Mouse (Mus musculus): ENCODE results near the gene Nrxn1. TPM values are rescaled to one million over a fixed set of nuclear protein-coding genes. Genes with fewer than 3 reads are reported as not detected.

The Nrxn1 gene
- 158 and 161 TPM in 2 replicates for polyA plus RNA-seq (2015; fragmentation: Nextera tagmentation; extraction: Ambion mirVana)

DNA sequence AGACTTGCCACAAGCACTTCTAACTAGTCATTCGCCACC is at the start of gene Nrxn1:
TSS of gene Nrxn1 (minus strand) at position 30 of the 39 bp plus-strand sequence.
- peak within 1 kb of the TSS; percentile 68 for H3K9ac ChIP-seq (replicated peaks)
- H3K4me1 ChIP-seq = 0 out of 2 replicates have a peak, but pooled peaks cover 4% of the 10 kb centered on the region
- H3K36me3 ChIP-seq = peaks cover 13% of the 10 kb centered on the region
- peak within 1 kb of the TSS; percentile 63 for H3K4me3 ChIP-seq
- WGBS = 0% methylated on average over 1 of the region's 1 CpGs
- H3K27ac ChIP-seq (replicated peaks) = peak within 1 kb of the TSS; percentile 94
- no peak for ATAC-seq (replicated peaks)
- H3K9me3 ChIP-seq = peaks cover 8% of the 10 kb centered on the region; the same call in 1 of the 2 replicates
- H3K27me3 ChIP-seq = no peaks in the 10 kb centered on the region
- H3K4me2 ChIP-seq (replicated peaks) = peak within 1 kb of the TSS; percentile 56

DNA sequence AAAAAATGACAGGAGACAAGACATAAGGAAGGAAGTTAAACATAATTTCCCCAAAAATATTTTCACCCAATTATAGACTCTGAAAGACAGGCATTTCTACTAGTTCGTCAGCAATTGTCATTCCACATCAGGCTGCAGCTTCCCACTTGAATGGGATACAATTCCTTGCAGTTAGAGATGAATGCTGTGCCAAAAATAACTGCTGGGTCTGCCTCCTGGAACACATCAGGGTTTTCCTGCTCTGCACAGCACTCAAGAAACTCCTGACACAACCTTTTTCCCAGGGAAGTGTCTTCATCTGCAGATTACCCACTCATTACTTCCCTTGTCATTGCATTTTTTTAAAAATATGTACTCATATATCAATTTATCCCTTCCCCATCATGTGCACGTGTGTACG is 44.0 kb upstream of the Nrxn1 start:
- Histone ChIP-seq H3K9me3 (no peaks in the 10 kb centered on the region), H3K4me2 (replicated peaks) (no peak overlapping the region), H3K4me1 (no peaks in the 10 kb centered on the region), H3K27ac (replicated peaks) (no peak overlapping the region), H3K4me3 (no peak overlapping the region), H3K27me3 (no peaks in the 10 kb centered on the region), H3K9ac (replicated peaks) (no peak overlapping the region), H3K36me3 (no peaks in the 10 kb centered on the region)
- ATAC-seq (replicated peaks) = no peak
- 84% methylated on average over 3 of the region's 3 CpGs for WGBS

DNA sequence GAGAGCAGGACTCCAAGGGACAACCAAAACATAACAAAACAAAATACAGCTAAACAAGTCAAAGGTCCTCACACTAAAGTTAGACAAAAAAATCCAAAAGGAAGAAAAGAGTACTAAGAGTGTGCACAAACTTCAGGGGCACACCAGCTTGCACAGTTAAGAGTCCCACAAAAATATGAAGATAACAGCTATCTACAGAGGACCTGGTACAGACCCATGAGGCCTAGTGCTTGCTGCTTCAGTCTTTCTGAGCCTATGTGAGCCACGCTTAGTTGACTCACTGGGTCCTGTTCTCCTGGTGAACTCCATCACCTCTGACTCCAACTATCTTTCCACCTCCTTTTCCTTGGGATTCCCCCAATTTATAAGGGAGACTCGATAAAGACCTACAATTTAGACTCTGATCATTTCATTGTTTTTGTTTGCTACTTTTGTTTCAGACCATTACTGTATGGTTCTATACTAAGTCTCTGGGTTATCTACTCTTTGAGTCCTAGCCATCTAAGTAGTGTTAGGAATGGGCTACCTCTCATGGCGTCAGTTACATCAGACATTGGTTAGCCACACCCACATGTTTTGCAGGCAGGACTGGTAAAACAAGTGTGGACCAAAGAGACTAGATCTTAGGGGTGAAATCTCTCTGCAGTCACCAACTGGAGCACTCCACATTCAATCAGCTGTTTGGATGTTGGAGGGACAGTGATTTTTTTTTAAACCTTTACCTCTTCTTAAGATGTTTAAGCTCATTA is 20.2 kb upstream of the Nrxn1 start:
- no peaks in the 10 kb centered on the region for H3K27me3 ChIP-seq
- no peak overlapping the region for H3K9ac ChIP-seq (replicated peaks)
- no peaks in the 10 kb centered on the region for H3K4me1 ChIP-seq
- H3K27ac ChIP-seq (replicated peaks) = no peak overlapping the region
- H3K36me3 ChIP-seq = no peaks in the 10 kb centered on the region
- no peak overlapping the region for H3K4me2 ChIP-seq (replicated peaks)
- no peak overlapping the region for H3K4me3 ChIP-seq
- H3K9me3 ChIP-seq = no peaks in the 10 kb centered on the region
- 84% methylated on average over 3 of the region's 3 CpGs for WGBS
- ATAC-seq (replicated peaks) = no peak

DNA sequence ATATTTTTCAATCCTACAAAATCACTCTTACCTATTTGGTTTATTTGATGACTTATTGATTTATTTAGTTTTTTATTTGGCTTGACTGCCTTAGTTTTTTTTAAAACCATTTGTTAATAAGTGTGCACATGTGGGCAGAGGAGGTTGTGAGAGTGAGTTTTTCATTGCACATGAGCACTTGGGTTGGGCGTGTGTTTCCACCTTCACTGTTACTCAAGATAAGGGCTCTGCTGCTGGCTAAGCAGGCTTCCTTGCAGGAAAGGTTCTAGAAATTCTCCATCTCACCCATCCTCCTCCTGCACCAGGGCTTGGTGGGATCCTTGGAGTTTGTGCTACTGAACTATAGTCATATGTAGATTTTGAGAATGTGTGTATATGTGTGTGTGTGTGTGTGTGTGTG is 19.2 kb upstream of the Nrxn1 start:
- 95% methylated on average over 1 of the region's 1 CpGs for WGBS
- Histone ChIP-seq H3K4me3 (no peak overlapping the region), H3K27me3 (no peaks in the 10 kb centered on the region), H3K4me1 (no peaks in the 10 kb centered on the region), H3K4me2 (replicated peaks) (no peak overlapping the region), H3K36me3 (no peaks in the 10 kb centered on the region), H3K9ac (replicated peaks) (no peak overlapping the region), H3K27ac (replicated peaks) (no peak overlapping the region), H3K9me3 (no peaks in the 10 kb centered on the region)
- no peak for ATAC-seq (replicated peaks)

DNA sequence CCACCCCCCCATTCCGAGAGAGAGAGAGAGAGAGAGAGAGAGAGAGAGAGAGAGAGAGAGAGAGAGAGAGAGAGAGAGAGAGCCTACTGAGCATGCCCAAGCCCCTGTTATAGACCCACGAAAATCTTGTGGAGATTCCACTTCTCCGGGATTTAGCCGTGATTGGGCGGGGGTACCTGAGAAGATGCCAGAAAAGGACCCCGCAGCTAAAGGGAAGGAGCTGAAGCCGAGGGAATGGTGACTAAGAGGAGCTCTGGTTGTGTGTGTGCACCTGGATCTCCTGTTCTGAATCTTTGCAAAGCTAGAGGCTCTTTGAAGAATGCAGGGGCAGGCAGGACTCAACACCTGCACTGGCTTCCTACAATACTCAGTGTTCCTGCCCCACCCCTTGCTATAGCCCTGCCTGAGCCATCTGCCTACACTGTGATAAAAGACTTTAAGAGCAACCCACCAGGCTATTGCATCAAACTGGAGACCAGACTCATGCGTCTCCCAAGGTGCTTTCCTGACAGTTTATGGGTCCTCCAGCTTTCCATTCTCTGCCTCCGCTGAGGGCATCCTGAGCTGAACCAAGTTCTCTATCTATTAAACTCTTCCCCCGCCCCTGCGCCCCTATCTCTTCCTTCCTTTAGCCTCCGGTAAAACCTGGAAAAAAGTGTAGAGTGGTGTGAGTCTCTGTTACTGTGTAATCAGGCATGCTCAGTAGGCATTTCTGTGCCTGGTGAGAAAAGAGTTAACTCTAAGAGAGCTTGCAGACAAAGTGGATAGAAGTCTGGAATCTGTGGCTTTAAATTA is 407 bp upstream of the Nrxn1 start:
- Histone ChIP-seq H3K4me1 (0 out of 2 replicates have a peak, but pooled peaks cover 4% of the 10 kb centered on the region), H3K9ac (replicated peaks) (peak overlapping the region; percentile 68), H3K9me3 (peaks cover 4% of the 10 kb centered on the region; the same call in 1 of the 2 replicates), H3K36me3 (peaks cover 9% of the 10 kb centered on the region), H3K4me3 (peak overlapping the region; percentile 63), H3K27me3 (no peaks in the 10 kb centered on the region), H3K27ac (replicated peaks) (peak overlapping the region; percentile 94), H3K4me2 (replicated peaks) (peak overlapping the region; percentile 56)
- ATAC-seq (replicated peaks) = peak; percentile 82
- WGBS = 29% methylated on average over 12 of the region's 12 CpGs

DNA sequence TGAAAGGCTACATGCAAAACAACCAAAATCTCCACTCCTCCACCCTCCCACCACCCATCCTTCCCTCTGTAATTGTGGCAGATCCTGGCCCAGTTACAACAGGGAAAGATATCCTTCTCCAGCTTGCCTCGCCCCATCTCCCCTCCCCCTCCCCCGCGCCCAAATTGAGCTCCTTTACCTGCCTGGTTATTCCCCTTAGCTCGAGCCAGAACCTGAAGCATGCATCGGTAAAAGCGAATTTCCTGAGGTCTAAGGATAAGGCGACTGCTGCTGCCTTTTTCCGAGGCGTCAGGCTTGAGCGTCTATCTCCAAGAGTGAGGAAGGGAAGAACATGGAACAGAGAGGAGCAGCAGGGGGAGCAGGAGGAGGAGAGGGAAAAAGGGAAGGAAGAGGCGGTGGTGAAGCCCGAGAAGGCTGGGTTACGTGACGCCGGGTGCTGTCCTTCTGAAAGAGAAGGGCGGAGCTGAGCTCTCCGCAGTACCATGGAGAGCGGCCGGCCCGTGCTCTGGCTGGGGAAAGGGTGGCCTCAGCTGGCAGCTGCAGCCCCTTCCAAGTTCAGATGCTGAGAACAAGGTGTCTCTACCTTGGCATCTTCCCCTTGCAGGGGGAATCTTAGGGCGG is 340 bp downstream of the Nrxn1 start:
- peak; percentile 94 for ATAC-seq (replicated peaks)
- under 1% methylated on average over 21 of the region's 21 CpGs for WGBS
- Histone ChIP-seq H3K27ac (replicated peaks) (peak overlapping the region; percentile 94), H3K9ac (replicated peaks) (peak overlapping the region; percentile 68), H3K27me3 (no peaks in the 10 kb centered on the region), H3K4me3 (peak overlapping the region; percentile 63), H3K36me3 (peaks cover 16% of the 10 kb centered on the region), H3K9me3 (peaks cover 9% of the 10 kb centered on the region; the same call in 1 of the 2 replicates), H3K4me1 (0 out of 2 replicates have a peak, but pooled peaks cover 4% of the 10 kb centered on the region), H3K4me2 (replicated peaks) (peak overlapping the region; percentile 56)

DNA sequence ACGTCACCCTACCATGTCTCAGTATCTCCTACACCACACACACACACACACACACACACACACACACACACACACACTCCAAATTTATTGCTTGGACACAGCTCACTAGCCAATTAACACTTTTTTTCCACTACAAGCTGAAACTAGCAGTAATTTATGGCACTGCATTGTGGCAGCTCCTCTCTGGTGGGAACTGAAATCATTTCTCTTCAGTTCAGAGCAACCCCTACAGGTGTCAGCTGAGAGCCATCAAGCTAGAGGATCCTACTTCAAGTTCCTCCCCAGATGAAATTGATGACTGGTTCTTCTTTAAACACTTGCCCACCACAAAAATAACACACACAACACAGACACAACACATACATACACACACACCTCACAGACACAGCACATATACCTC is 2.2 kb downstream of the Nrxn1 start:
- peak overlapping the region; percentile 41 for H3K4me2 ChIP-seq (replicated peaks)
- H3K4me3 ChIP-seq = peak overlapping the region; percentile 28
- 54% methylated on average over 1 of the region's 1 CpGs for WGBS
- no peak for ATAC-seq (replicated peaks)
- H3K4me1 ChIP-seq = peaks cover 5% of the 10 kb centered on the region; the same call in 1 of the 2 replicates
- H3K9me3 ChIP-seq = peaks cover 9% of the 10 kb centered on the region; the same call in 1 of the 2 replicates
- no peaks in the 10 kb centered on the region for H3K27me3 ChIP-seq
- H3K9ac ChIP-seq (replicated peaks) = no peak overlapping the region
- no peak overlapping the region for H3K27ac ChIP-seq (replicated peaks)
- H3K36me3 ChIP-seq = peaks cover 19% of the 10 kb centered on the region

DNA sequence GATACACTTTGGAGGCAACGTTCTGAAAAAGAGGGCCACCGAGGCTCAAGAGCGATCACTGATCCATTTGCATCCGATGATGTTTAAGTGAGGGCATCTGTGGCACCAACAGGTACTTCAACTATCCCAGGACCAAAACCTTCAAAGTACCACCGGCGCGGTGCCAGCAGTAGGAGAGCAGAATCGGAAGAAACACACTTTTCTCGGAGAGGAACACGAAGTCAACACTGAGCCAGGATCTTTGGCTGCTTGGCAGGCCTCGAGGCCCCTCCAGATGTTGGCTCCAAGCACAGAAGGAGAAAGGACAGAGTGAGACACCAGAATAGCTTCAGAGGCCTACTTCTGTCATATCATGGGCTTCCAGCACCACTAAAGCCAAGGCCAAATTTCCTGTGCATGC is 3.9 kb downstream of the Nrxn1 start:
- Histone ChIP-seq H3K36me3 (peaks cover 19% of the 10 kb centered on the region), H3K4me2 (replicated peaks) (no peak overlapping the region), H3K27ac (replicated peaks) (no peak overlapping the region), H3K27me3 (no peaks in the 10 kb centered on the region), H3K4me1 (peaks cover 8% of the 10 kb centered on the region; the same call in 1 of the 2 replicates), H3K4me3 (no peak overlapping the region), H3K9ac (replicated peaks) (no peak overlapping the region), H3K9me3 (peaks cover 9% of the 10 kb centered on the region; the same call in 1 of the 2 replicates)
- 90% methylated on average over 11 of the region's 11 CpGs for WGBS
- no peak for ATAC-seq (replicated peaks)

DNA sequence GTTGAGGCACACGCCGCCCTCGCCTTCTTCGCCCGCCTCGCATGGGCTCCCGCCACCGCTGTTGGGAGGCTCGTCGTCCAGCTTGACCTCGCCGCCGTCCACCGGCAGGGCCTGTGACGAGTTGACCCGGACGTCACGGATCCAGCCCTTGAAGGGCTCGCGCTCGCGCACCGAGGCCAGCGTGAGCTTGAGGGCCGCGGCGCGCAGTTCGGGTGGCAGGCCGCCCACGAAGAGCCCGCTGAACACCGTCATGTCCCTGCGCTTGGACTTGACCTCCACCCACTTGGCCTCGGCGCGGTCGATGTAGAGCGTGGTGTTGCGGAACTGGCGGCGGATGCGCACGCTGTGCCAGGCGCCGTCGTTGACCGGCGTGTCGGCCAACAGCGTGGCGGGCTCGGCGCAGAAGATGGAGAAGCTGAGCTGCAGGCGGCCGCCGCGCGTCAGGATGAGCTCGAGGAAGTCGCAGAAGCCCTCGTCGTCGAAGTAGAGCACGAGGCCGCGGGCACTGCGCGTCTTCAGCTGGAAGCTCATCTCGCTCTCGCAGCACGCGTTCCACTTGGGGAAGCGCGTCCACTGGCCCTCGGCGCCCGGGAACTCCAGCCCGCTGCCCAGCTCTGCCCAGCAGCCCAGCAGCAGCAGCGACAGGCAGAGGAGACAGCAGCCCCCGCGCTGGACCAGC is 4.7 kb downstream of the Nrxn1 start:
- ATAC-seq (replicated peaks) = no peak
- no peak overlapping the region for H3K9ac ChIP-seq (replicated peaks)
- H3K9me3 ChIP-seq = peaks cover 9% of the 10 kb centered on the region; the same call in 1 of the 2 replicates
- H3K27ac ChIP-seq (replicated peaks) = no peak overlapping the region
- peak overlapping the region; percentile 15; the same call in 1 of the 2 replicates for H3K4me2 ChIP-seq (replicated peaks)
- WGBS = 81% methylated on average over 82 of the region's 82 CpGs
- H3K4me1 ChIP-seq = peaks cover 8% of the 10 kb centered on the region; the same call in 1 of the 2 replicates
- no peak overlapping the region for H3K4me3 ChIP-seq
- peaks cover 19% of the 10 kb centered on the region for H3K36me3 ChIP-seq
- no peaks in the 10 kb centered on the region for H3K27me3 ChIP-seq

DNA sequence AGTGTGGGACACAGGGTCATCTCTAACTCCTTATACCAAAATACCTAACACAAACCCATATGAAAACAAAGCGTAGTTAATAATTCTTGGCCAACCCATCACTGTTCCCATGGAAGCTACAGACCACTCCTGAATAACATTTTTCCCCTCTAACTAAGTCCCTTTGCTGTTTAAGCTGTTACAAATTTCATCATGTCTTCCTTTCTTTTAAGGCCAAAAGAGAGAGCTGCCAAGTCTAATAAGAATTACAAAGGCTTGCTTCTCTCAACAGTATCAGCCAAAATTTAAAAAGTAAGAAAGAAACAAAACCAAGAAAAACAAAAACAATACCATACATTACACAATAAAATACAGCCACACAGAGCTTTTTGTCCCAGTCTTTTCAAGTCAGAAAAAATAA is 6.5 kb downstream of the Nrxn1 start:
- H3K4me3 ChIP-seq = peak overlapping the region; percentile 15; the same call in 1 of the 2 replicates
- no peak for ATAC-seq (replicated peaks)
- no peak overlapping the region for H3K9ac ChIP-seq (replicated peaks)

DNA sequence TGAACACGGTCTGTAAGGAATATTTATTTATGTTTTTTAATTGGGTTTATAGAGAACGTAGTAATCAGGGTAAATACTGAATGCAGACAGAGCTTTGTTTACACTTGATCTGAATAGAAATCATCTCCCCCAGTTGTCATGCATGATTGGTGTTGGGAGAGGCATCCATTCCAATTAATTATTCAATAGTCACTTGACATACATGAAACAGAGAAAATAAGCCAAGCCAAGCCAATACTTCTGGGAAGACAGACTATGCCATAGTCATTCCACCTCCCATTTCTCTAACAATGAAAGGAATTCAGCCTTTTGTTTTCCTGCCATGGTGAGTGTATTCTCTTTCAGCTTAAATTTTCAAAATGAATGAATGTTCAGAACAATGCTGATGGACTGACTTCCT is 7.5 kb downstream of the Nrxn1 start:
- Histone ChIP-seq H3K4me1 (peaks cover 4% of the 10 kb centered on the region; the same call in 1 of the 2 replicates), H3K27ac (replicated peaks) (no peak overlapping the region), H3K36me3 (peaks cover 19% of the 10 kb centered on the region), H3K27me3 (no peaks in the 10 kb centered on the region), H3K4me3 (peak overlapping the region; percentile 3; the same call in 1 of the 2 replicates), H3K4me2 (replicated peaks) (peak overlapping the region; percentile 26), H3K9ac (replicated peaks) (no peak overlapping the region), H3K9me3 (peaks cover 9% of the 10 kb centered on the region; the same call in 1 of the 2 replicates)
- no peak for ATAC-seq (replicated peaks)
- 46% methylated on average over 2 of the region's 2 CpGs for WGBS

More for the DNA sequence above, 6.5 kb downstream of the Nrxn1 start:
- Histone ChIP-seq H3K27me3 (no peaks in the 10 kb centered on the region), H3K36me3 (peaks cover 19% of the 10 kb centered on the region), H3K9me3 (peaks cover 9% of the 10 kb centered on the region; the same call in 1 of the 2 replicates), H3K27ac (replicated peaks) (no peak overlapping the region), H3K4me2 (replicated peaks) (peak overlapping the region; percentile 32), H3K4me1 (peaks cover 8% of the 10 kb centered on the region; the same call in 1 of the 2 replicates)
- whole genome bisulfite sequencing = 84% methylated on average over 1 of the region's 1 CpGs

Measured in forebrain, embryonic 15.5 days (tissue).